Mouse (Mus musculus) stomach, postnatal 0 days (tissue): ENCODE data around the gene Cxcr6.
A peak's percentile ranks its signal among the peaks of the same experiment; 100 is the strongest.

Experiments
- CTCF ChIP-seq: IDR thresholded peaks from 2 replicates; pipeline ENCODE4 v1.5.1; 2016; ENCODE audit warnings: antibody characterized with exemption, low read depth, mild to moderate bottlenecking, moderate library complexity
- EP300 ChIP-seq: optimal IDR thresholded peaks from 2 replicates; pipeline ENCODE3; 2016; ENCODE audit warnings: antibody characterized with exemption

GRCm38 (mm10) chr9:123796174-123796573 is 10.1 kb upstream of the Cxcr6 start:
- TF ChIP-seq EP300, result no peak
- TF ChIP-seq CTCF, result peak; percentile 88
